Mouse (Mus musculus) cortical plate, adult 2 months (tissue): ENCODE measurements around the gene Pak6. TPM values are rescaled to one million over a fixed set of nuclear protein-coding genes. Genes with fewer than 3 reads are reported as not detected.

Experiments
- H3K27ac ChIP-seq: fragments of 200-500 bp; 2 replicates; pipeline ENCODE4 v1.5.1; 2012; ENCODE audit warnings: low read length, control low read depth, inconsistent platforms; ENCODE audit not compliant: insufficient read depth
- H3K4me1 ChIP-seq: fragments of 200-500 bp; 2 replicates; pipeline ENCODE4 v1.6.1; 2011; ENCODE audit warnings: low read length; ENCODE audit not compliant: control insufficient read depth, insufficient read depth
- H3K4me3 ChIP-seq: fragments of 200-500 bp; 2 replicates; pipeline ENCODE4 v1.5.1; 2011; ENCODE audit warnings: mild to moderate bottlenecking, low read length, control low read depth; ENCODE audit not compliant: insufficient read depth
- CTCF ChIP-seq: fragments of 200-500 bp; IDR thresholded peaks from 2 replicates; pipeline ENCODE4 v1.5.1; 2011; ENCODE audit warnings: mild to moderate bottlenecking, control low read depth, low read length; ENCODE audit not compliant: insufficient read depth; ENCODE audit errors: extremely low read depth
- POLR2A ChIP-seq: fragments of 200-500 bp; IDR thresholded peaks from 2 replicates; pipeline ENCODE4 v1.6.1; 2011; ENCODE audit warnings: mild to moderate bottlenecking, low read length, control low read depth; ENCODE audit not compliant: insufficient read depth; ENCODE audit errors: extremely low read depth
- polyA plus RNA-seq: library from polyadenylated mRNA; depleted of rRNA; stranded (reverse); fragments of >200 nt; gene quantifications from 2 replicates; pipeline ENCODE4 v1.2.3, GENCODE M21; 2012

Pak6 gene
- polyA plus RNA-seq, 1 experiment, result 58.0 TPM

GRCm38 (mm10) chr2:118676839-118677741 lies 14.0 kb downstream of the Pak6 start:
- H3K4me1 ChIP-seq, result peaks cover 1% of the 10 kb centered on the region; the same call in 1 of the 2 replicates
- H3K27ac ChIP-seq, result no peak overlapping the region
- H3K4me3 ChIP-seq, result peak overlapping the region; percentile 39
- no peak for TF ChIP-seq CTCF
- no peak for TF ChIP-seq POLR2A

GRCm38 (mm10) chr2:118677817-118678216 lies 14.7 kb downstream of the Pak6 start:
- TF ChIP-seq CTCF (no peak), POLR2A (no peak)
- Histone ChIP-seq H3K4me1 (peaks cover 1% of the 10 kb centered on the region; the same call in 1 of the 2 replicates), H3K27ac (no peak overlapping the region), H3K4me3 (peak overlapping the region; percentile 39; the same call in 1 of the 2 replicates)

- Histone ChIP-seq H3K4me3 (no peak overlapping the region), H3K27ac (no peak overlapping the region), H3K4me1 (0 out of 2 replicates have a peak, but pooled peaks cover 1% of the 10 kb centered on the region)
- no peak for TF ChIP-seq POLR2A
- TF ChIP-seq CTCF, result no peak
Measured at GRCm38 (mm10) chr2:118679577-118679976, 16.5 kb downstream of the Pak6 start.

GRCm38 (mm10) chr2:118680926-118681325 lies 17.8 kb downstream of the Pak6 start:
- Histone ChIP-seq H3K4me1 (0 out of 2 replicates have a peak, but pooled peaks cover 3% of the 10 kb centered on the region), H3K27ac (no peak overlapping the region)
- TF ChIP-seq CTCF (no peak), POLR2A (no peak)

GRCm38 (mm10) chr2:118682544-118683260 lies 19.6 kb downstream of the Pak6 start:
- Histone ChIP-seq H3K4me3 (no peak overlapping the region), H3K27ac (no peak overlapping the region), H3K4me1 (0 out of 2 replicates have a peak, but pooled peaks cover 3% of the 10 kb centered on the region)
- TF ChIP-seq CTCF, result no peak
- no peak for TF ChIP-seq POLR2A

More at GRCm38 (mm10) chr2:118680926-118681325, 17.8 kb downstream of the Pak6 start:
- H3K4me3 ChIP-seq, result no peak overlapping the region

- H3K4me1 ChIP-seq, result 0 out of 2 replicates have a peak, but pooled peaks cover 1% of the 10 kb centered on the region
- H3K4me3 ChIP-seq, result no peak overlapping the region
- no peak overlapping the region for H3K27ac ChIP-seq
- TF ChIP-seq CTCF (no peak), POLR2A (no peak)
Measured at GRCm38 (mm10) chr2:118685088-118685487, 22.0 kb downstream of the Pak6 start.

- Histone ChIP-seq H3K27ac (no peak overlapping the region), H3K4me1 (0 out of 2 replicates have a peak, but pooled peaks cover 1% of the 10 kb centered on the region), H3K4me3 (no peak overlapping the region)
- TF ChIP-seq POLR2A (no peak), CTCF (no peak)
Measured at GRCm38 (mm10) chr2:118686693-118687092, 23.6 kb downstream of the Pak6 start.

- Histone ChIP-seq H3K4me3 (no peak overlapping the region), H3K27ac (no peak overlapping the region), H3K4me1 (0 out of 2 replicates have a peak, but pooled peaks cover 1% of the 10 kb centered on the region)
- TF ChIP-seq CTCF (no peak), POLR2A (no peak)
Measured at GRCm38 (mm10) chr2:118687791-118688190, 24.7 kb downstream of the Pak6 start.

GRCm38 (mm10) chr2:118689875-118690274 lies 26.8 kb downstream of the Pak6 start:
- TF ChIP-seq CTCF, result no peak
- TF ChIP-seq POLR2A, result no peak
- Histone ChIP-seq H3K4me1 (0 out of 2 replicates have a peak, but pooled peaks cover 1% of the 10 kb centered on the region), H3K27ac (no peak overlapping the region), H3K4me3 (no peak overlapping the region)
